In the genomic region with DNA sequence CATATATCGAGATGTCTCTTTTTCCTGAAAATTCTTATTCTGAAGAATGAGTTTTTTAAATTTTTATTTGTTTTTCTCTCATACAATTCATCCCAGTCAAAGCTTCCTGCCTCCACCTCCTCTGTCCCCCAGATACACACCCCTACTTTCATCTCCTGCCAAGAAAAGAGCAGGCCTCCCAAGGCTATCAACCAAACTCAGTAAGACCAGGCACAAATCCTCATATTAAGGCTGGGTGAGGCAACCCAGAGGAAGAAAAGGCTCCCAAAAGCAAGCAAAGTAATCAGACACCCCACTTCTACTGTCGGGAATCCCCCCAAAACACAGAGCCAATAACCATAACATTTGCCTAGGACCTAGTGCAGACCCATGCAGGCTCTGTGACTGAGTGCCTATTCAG, we compare ENCODE assay signal across 36 mouse cellular contexts. TPM values are rescaled to one million over a fixed set of nuclear protein-coding genes. Genes with fewer than 3 reads are reported as not detected.
"Had no signal": no experiment of that assay in that cellular context is flagged by ENCODE, and none has a peak within 500 bp of the region (broad histone marks: within the 10 kb centered on the region; RNA-seq: fewer than 3 reads in every experiment).

No protein-coding gene starts in this region.

- DNase-seq: left cerebral cortex, postnatal 4 days; liver; liver, embryonic 13.5 days; liver, postnatal 0 days; lung, adult 18-20 months; lung, adult 2 months; lung, embryonic 14.5 days; lung, postnatal 10 days; lung, postnatal 14 days; lung, postnatal 36 days; lung, postnatal 4 days; midbrain, embryonic 14.5 days had no signal

- H3K4me2 ChIP-seq: limb, embryonic 12.5 days; limb, embryonic 13.5 days; limb, embryonic 15.5 days; liver, embryonic 11.5 days; liver, embryonic 12.5 days; liver, embryonic 13.5 days; liver, embryonic 15.5 days; lung, embryonic 14.5 days; lung, embryonic 15.5 days; midbrain, embryonic 11.5 days; midbrain, embryonic 12.5 days; midbrain, embryonic 13.5 days; midbrain, embryonic 15.5 days; neural tube, embryonic 12.5 days; neural tube, embryonic 13.5 days had no signal

- H3K36me3 ChIP-seq: limb, embryonic 10.5 days; limb, embryonic 12.5 days; limb, embryonic 13.5 days; limb, embryonic 15.5 days; liver, embryonic 12.5 days; liver, embryonic 13.5 days; liver, embryonic 15.5 days; lung, embryonic 15.5 days; midbrain, embryonic 10.5 days; midbrain, embryonic 12.5 days; midbrain, embryonic 13.5 days; midbrain, embryonic 15.5 days; neural tube, embryonic 12.5 days; neural tube, embryonic 13.5 days had no signal

- H3K27me3 ChIP-seq: limb, embryonic 13.5 days; limb, embryonic 15.5 days; lung, embryonic 15.5 days; midbrain, embryonic 12.5 days; midbrain, embryonic 13.5 days; midbrain, embryonic 15.5 days; neural tube, embryonic 12.5 days; neural tube, embryonic 13.5 days had no signal

- H3K4me3 ChIP-seq: limb, embryonic 10.5 days; limb, embryonic 12.5 days; limb, embryonic 13.5 days; limb, embryonic 15.5 days; liver, embryonic 12.5 days; liver, embryonic 13.5 days; liver, embryonic 15.5 days; lung, embryonic 15.5 days; megakaryocyte, embryonic 14.5 days; midbrain, embryonic 10.5 days; midbrain, embryonic 12.5 days; midbrain, embryonic 13.5 days; midbrain, embryonic 15.5 days; neural tube, embryonic 12.5 days; neural tube, embryonic 13.5 days had no signal

RNA-seq across cellular contexts. Expression of a gene that starts 21.5 kb away (rescaled TPM):
- total RNA-seq: left cerebral cortex, postnatal 10 days; left cerebral cortex, postnatal 14 days; left cerebral cortex, postnatal 25 days; left cerebral cortex, postnatal 36 days; left cerebral cortex, postnatal 4 days; liver, adult 2 months; megakaryocyte progenitor cell, adult 5-6 weeks; megakaryocyte-erythroid progenitor cell, adult 5-6 weeks; monocyte, adult 5-6 weeks had no signal
- polyA plus RNA-seq: liver, embryonic 12.5 days; liver, embryonic 15.5 days; midbrain, embryonic 13.5 days; midbrain, embryonic 14.5 days; neural tube, embryonic 13.5 days had no signal
